1 mouse cellular context compared by ENCODE assay signal in genomic region chr13:52600015-52600643, GRCm38 (mm10).
TF ChIP-seq lines count a peak whose summit lies in the region.

No protein-coding gene starts in this region.

TF ChIP-seq in CH12.LX, 34 proteins besides CTCF, POLR2A, EP300 and RAD21 (continued from another document):
- peak; percentile 98 for TF ChIP-seq ZNF384 (IDR thresholded peaks at IDR 0.05; ENCODE audit: low read depth, low read length)
- peak; percentile 80; the same call in 1 of the 2 replicates for TF ChIP-seq MAFK (IDR thresholded peaks at IDR 0.05; ENCODE audit: insufficient replicate concordance, low read length)
- peak; percentile 70 for TF ChIP-seq JUND (conservative IDR thresholded peaks at IDR 0.05; ENCODE audit: low read depth, low read length)
- TF ChIP-seq MXI1 (IDR thresholded peaks at IDR 0.05; ENCODE audit: low read depth, low read length), result peak; percentile 58; the same call in 1 of the 2 replicates
- TF ChIP-seq GABPA (IDR thresholded peaks at IDR 0.05; ENCODE audit: insufficient replicate concordance, low read depth, low read length), result no peak
- TF ChIP-seq CHD1 (IDR thresholded peaks at IDR 0.05; ENCODE audit: low read depth, low read length), result no peak
- no peak for TF ChIP-seq PAX5 (IDR thresholded peaks at IDR 0.05; ENCODE audit: low read length)
- peak; percentile 91 for TF ChIP-seq TBP (conservative IDR thresholded peaks at IDR 0.05; ENCODE audit: low read depth, low read length)
- no peak for TF ChIP-seq ZKSCAN1 (IDR thresholded peaks at IDR 0.05; ENCODE audit: borderline replicate concordance, low read depth, low read length)
- TF ChIP-seq IRF4 (IDR thresholded peaks at IDR 0.05; ENCODE audit: low read depth, low read length), result peak; percentile 85; the same call in 1 of the 2 replicates
